In genomic region chr11:94695508-94695907, GRCm38 (mm10) we compare ENCODE assay signal across 29 mouse cellular contexts. TPM values are rescaled to one million over a fixed set of nuclear protein-coding genes. Genes with fewer than 3 reads are reported as not detected.
"Had no signal": no experiment of that assay in that cellular context is flagged by ENCODE, and none has a peak within 500 bp of the region (broad histone marks: within the 10 kb centered on the region; RNA-seq: fewer than 3 reads in every experiment).

No protein-coding gene starts in this region.

- H3K4me1 ChIP-seq: limb, embryonic 12.5 days; limb, embryonic 15.5 days; stomach, embryonic 15.5 days had no signal

- DNase-seq: kidney, adult 2 months; kidney, postnatal 10 days; kidney, postnatal 4 days; left cerebral cortex, postnatal 4 days; liver, postnatal 0 days; lung, postnatal 10 days; lung, postnatal 36 days; right cerebral cortex, postnatal 14 days; right cerebral cortex, postnatal 4 days; spleen, adult 18-20 months had no signal

- H3K27ac ChIP-seq: limb, embryonic 12.5 days; limb, embryonic 15.5 days; liver, embryonic 14.5 days; lung, embryonic 15.5 days; midbrain, embryonic 10.5 days; midbrain, embryonic 13.5 days; stomach, embryonic 15.5 days had no signal

- H3K27me3 ChIP-seq: limb, embryonic 15.5 days; lung, embryonic 15.5 days; midbrain, embryonic 13.5 days; stomach, embryonic 15.5 days had no signal

- H3K36me3 ChIP-seq: limb, embryonic 12.5 days; limb, embryonic 15.5 days; lung, embryonic 15.5 days; midbrain, embryonic 10.5 days; midbrain, embryonic 13.5 days; stomach, embryonic 15.5 days had no signal

- H3K4me3 ChIP-seq: limb, embryonic 12.5 days; limb, embryonic 15.5 days; lung, embryonic 15.5 days; megakaryocyte, embryonic 14.5 days; midbrain, embryonic 10.5 days; midbrain, embryonic 13.5 days; myocyte; stomach, embryonic 15.5 days had no signal

RNA-seq across cellular contexts. Expression of gene Gm11541, which starts 8.8 kb away (rescaled TPM):
- total RNA-seq: layer of hippocampus, adult 18-20 months; layer of hippocampus, postnatal 14 days; left cerebral cortex, adult 8-10 months; left cerebral cortex, postnatal 14 days; left cerebral cortex, postnatal 4 days; monocyte, adult 5-6 weeks had no signal
- polyA plus RNA-seq: kidney, adult 2 months; liver, embryonic 11.5 days; liver, embryonic 14.5 days; liver, postnatal 0 days; midbrain, embryonic 10.5 days; midbrain, embryonic 13.5 days; midbrain, embryonic 16.5 days; myocyte; neural tube, embryonic 11.5 days; neural tube, embryonic 14.5 days had no signal

RNA-seq across cellular contexts. Expression of gene Eme1, which starts 41.7 kb away (rescaled TPM):
- total RNA-seq: monocyte, adult 5-6 weeks had no signal

RNA-seq across cellular contexts. Expression of gene Cdc34b, which starts 46.1 kb away (rescaled TPM):
- total RNA-seq: left cerebral cortex, postnatal 4 days; monocyte, adult 5-6 weeks had no signal
- polyA plus RNA-seq: kidney, embryonic 14.5 days; limb, embryonic 12.5 days; limb, embryonic 15.5 days; liver, postnatal 0 days; neural tube, embryonic 11.5 days; neural tube, embryonic 14.5 days had no signal
